Mouse (Mus musculus) testis, adult 2 months (tissue): ENCODE results near the gene Iqcb1.
A peak's percentile ranks its signal among the peaks of the same experiment; 100 is the strongest.

Experiments used
- CTCF ChIP-seq: fragments of 200-500 bp; IDR thresholded peaks from 2 replicates; pipeline ENCODE4 v1.5.1; 2012; ENCODE audit warnings: low read depth, mild to moderate bottlenecking, inconsistent platforms, low read length, moderate library complexity; ENCODE audit not compliant: control insufficient read depth, insufficient read depth, insufficient replicate concordance
- POLR2A ChIP-seq: fragments of 200-500 bp; IDR thresholded peaks from 2 replicates; pipeline ENCODE4 v1.6.1; 2012; ENCODE audit warnings: low read depth, mild to moderate bottlenecking, inconsistent platforms, low read length, moderate library complexity; ENCODE audit not compliant: control insufficient read depth

DNA sequence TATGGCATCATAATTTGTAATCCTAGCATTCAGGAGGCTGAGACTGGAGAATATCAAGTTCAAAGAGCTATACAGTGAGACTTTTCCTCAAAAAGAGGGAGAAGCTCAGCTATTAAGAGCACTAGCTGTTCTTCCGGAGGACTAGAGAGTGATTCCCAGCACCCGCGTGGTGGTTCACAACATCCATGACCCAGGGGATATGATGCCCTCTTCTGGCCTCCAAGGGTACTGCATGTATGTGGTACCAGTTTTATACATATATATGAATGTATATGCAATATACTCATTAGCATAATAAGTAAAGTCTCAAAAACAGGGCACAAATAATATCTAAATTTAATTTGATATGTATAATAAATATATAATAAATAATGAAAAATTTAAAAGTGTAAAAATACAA lies 25.8 kb upstream of the Iqcb1 start:
- no peak for TF ChIP-seq POLR2A
- TF ChIP-seq CTCF = peak; percentile 52; the same call in 1 of the 2 replicates
